Mouse (Mus musculus): Measurements from ENCODE around the gene Gm49394.

Gene Gm49394

GRCm38 (mm10) chr7:142669751-142670625, at the start of gene Gm49394:
TSS of gene Gm49394 (minus strand) at chr7:142669942.
- DNase-seq (ENCODE audit: low spot score in 2 of 2) = no peak

GRCm38 (mm10) chr7:142714783-142715498, 45.2 kb upstream of the Gm49394 start:
- peak; percentile 45 to 62 for DNase-seq (ENCODE audit: low spot score in 2 of 2)

GRCm38 (mm10) chr7:142706873-142707272, 37.1 kb upstream of the Gm49394 start:
- no peak for DNase-seq (ENCODE audit: low spot score in 2 of 2)

GRCm38 (mm10) chr7:142699334-142699860, 29.7 kb upstream of the Gm49394 start:
- DNase-seq (ENCODE audit: low spot score in 2 of 2) = no peak

- DNase-seq (ENCODE audit: low spot score in 2 of 2) = no peak
Observed at GRCm38 (mm10) chr7:142678611-142679010, 8.9 kb upstream of the Gm49394 start.

- DNase-seq (ENCODE audit: low spot score in 2 of 2) = peak; percentile 77 to 79
Observed at GRCm38 (mm10) chr7:142675644-142676043, 5.9 kb upstream of the Gm49394 start.

- DNase-seq (ENCODE audit: low spot score in 2 of 2) = no peak
Observed at GRCm38 (mm10) chr7:142675141-142675540, 5.4 kb upstream of the Gm49394 start.

- peak in 1 of 2 experiments; percentile 79 for DNase-seq (ENCODE audit: low spot score in 2 of 2)
Observed at GRCm38 (mm10) chr7:142672120-142672519, 2.4 kb upstream of the Gm49394 start.

GRCm38 (mm10) chr7:142671067-142671466, 1.3 kb upstream of the Gm49394 start:
- DNase-seq (ENCODE audit: low spot score in 2 of 2) = no peak

- DNase-seq (ENCODE audit: low spot score in 2 of 2) = no peak
Observed at GRCm38 (mm10) chr7:142668328-142668727, 1.4 kb downstream of the Gm49394 start.

- no peak for DNase-seq (ENCODE audit: low spot score in 2 of 2)
Observed at GRCm38 (mm10) chr7:142667521-142667920, 2.2 kb downstream of the Gm49394 start.

GRCm38 (mm10) chr7:142666659-142667058, 3.1 kb downstream of the Gm49394 start, which contains the start of gene Igf2:
TSS of gene Igf2 (minus strand) at chr7:142666816.
- no peak for DNase-seq (ENCODE audit: low spot score in 2 of 2)

GRCm38 (mm10) chr7:142666109-142666508, 3.6 kb downstream of the Gm49394 start:
- DNase-seq (ENCODE audit: low spot score in 2 of 2) = no peak

- DNase-seq (ENCODE audit: low spot score in 2 of 2) = no peak
Observed at GRCm38 (mm10) chr7:142665364-142665763, 4.4 kb downstream of the Gm49394 start.

GRCm38 (mm10) chr7:142664465-142665029, 5.2 kb downstream of the Gm49394 start:
- DNase-seq (ENCODE audit: low spot score in 2 of 2) = no peak

GRCm38 (mm10) chr7:142663931-142664421, 5.8 kb downstream of the Gm49394 start:
- no peak for DNase-seq (ENCODE audit: low spot score in 2 of 2)

- DNase-seq (ENCODE audit: low spot score in 2 of 2) = no peak
Observed at GRCm38 (mm10) chr7:142663151-142663550, 6.6 kb downstream of the Gm49394 start.

- DNase-seq (ENCODE audit: low spot score in 2 of 2) = no peak
Observed at GRCm38 (mm10) chr7:142661811-142662210, 7.9 kb downstream of the Gm49394 start.

GRCm38 (mm10) chr7:142661046-142661445, 8.7 kb downstream of the Gm49394 start:
- no peak for DNase-seq (ENCODE audit: low spot score in 2 of 2)

GRCm38 (mm10) chr7:142660651-142660945, 9.1 kb downstream of the Gm49394 start:
- no peak for DNase-seq (ENCODE audit: low spot score in 2 of 2)

- no peak for DNase-seq (ENCODE audit: low spot score in 2 of 2)
Observed at GRCm38 (mm10) chr7:142659767-142660650, 9.7 kb downstream of the Gm49394 start.
